Comparison of ENCODE assay signal across 23 mouse cellular contexts in genomic region chr8:75152505-75153082, GRCm38 (mm10).
"Had no signal": no experiment of that assay in that cellular context is flagged by ENCODE, and none has a peak within 500 bp of the region (broad histone marks: within the 10 kb centered on the region; RNA-seq: fewer than 3 reads in every experiment).

No protein-coding gene starts in this region.

- H3K4me2 ChIP-seq: kidney, embryonic 15.5 days; limb, embryonic 13.5 days; liver, embryonic 11.5 days; lung, embryonic 14.5 days; midbrain, embryonic 11.5 days; midbrain, embryonic 15.5 days; neural tube, embryonic 13.5 days; stomach, embryonic 15.5 days had no signal

- DNase-seq: kidney, adult 2 months; kidney, postnatal 10 days; kidney, postnatal 36 days; layer of hippocampus, postnatal 36 days; liver, postnatal 0 days; lung, embryonic 14.5 days; retina, postnatal 1 day; right cerebral cortex, postnatal 4 days; spleen, adult 18-20 months; thymus, postnatal 25 days had no signal

- ATAC-seq: intestine, postnatal 0 days; liver, postnatal 0 days; lung, postnatal 0 days; midbrain, embryonic 15.5 days had no signal

- H3K36me3 ChIP-seq: kidney, embryonic 15.5 days; limb, embryonic 10.5 days; limb, embryonic 13.5 days; midbrain, embryonic 15.5 days; neural tube, embryonic 13.5 days; stomach, embryonic 15.5 days had no signal

- H3K9ac ChIP-seq: kidney, embryonic 15.5 days; limb, embryonic 13.5 days; liver, embryonic 14.5 days; liver, postnatal 0 days; lung, embryonic 14.5 days; midbrain, embryonic 15.5 days; neural tube, embryonic 13.5 days; stomach, embryonic 15.5 days had no signal

- H3K4me1 ChIP-seq: kidney, embryonic 15.5 days; limb, embryonic 10.5 days; limb, embryonic 13.5 days; midbrain, embryonic 15.5 days; neural tube, embryonic 13.5 days; stomach, embryonic 15.5 days had no signal

- H3K4me3 ChIP-seq: kidney, embryonic 15.5 days; limb, embryonic 10.5 days; limb, embryonic 13.5 days; midbrain, embryonic 15.5 days; myocyte; neural tube, embryonic 13.5 days; stomach, embryonic 15.5 days had no signal

- H3K9me3 ChIP-seq: kidney, embryonic 15.5 days; limb, embryonic 10.5 days; limb, embryonic 13.5 days; midbrain, embryonic 15.5 days; neural tube, embryonic 13.5 days; stomach, embryonic 15.5 days had no signal

- H3K27me3 ChIP-seq: kidney, embryonic 15.5 days; limb, embryonic 13.5 days; midbrain, embryonic 15.5 days; neural tube, embryonic 13.5 days; stomach, embryonic 15.5 days had no signal

- H3K27ac ChIP-seq: kidney, embryonic 15.5 days; limb, embryonic 10.5 days; limb, embryonic 13.5 days; liver, embryonic 14.5 days; macrophage; midbrain, embryonic 15.5 days; neural tube, embryonic 13.5 days; stomach, embryonic 15.5 days had no signal
